13 mouse cellular contexts compared by ENCODE assay signal in the genomic region with DNA sequence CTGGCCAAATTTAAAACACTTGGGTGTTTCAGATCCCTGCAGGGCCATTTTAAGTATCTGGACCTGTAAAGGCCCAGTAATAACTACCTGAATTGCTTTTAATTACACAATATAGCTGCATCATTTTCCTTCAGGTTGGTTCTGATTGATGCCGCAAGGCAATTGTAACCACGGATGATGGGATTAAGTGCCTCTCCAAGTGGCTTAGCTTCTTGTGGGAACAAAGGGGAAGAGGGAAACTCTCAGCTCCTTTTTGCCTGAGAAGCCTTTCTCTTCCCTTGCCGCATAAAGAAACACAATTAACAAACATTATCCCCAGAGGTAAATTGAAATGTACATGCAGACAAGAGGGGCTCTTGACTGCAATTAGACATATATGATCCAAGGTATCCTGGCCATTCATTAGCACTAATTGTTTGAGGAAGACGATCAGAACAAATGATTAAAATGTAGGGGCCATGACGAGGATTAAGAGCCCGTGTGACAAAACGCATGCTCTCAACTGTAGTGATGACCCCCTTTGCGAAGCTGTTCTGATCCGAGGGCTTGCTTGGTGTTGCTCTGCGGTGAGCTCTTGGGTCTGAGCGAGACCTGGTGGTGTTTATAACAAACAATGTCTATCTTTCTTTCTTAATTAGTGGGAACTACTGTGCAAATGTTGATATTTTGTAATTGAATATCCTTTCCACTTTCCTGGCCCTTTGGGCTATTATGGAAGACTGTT.
"Had no signal": no experiment of that assay in that cellular context is flagged by ENCODE, and none has a peak within 500 bp of the region (broad histone marks: within the 10 kb centered on the region; RNA-seq: fewer than 3 reads in every experiment).

No protein-coding gene starts in this region.

- H3K4me1 ChIP-seq: kidney, embryonic 15.5 days; liver, embryonic 15.5 days; stomach, embryonic 15.5 days had no signal

- H3K27me3 ChIP-seq: kidney, embryonic 15.5 days; liver, embryonic 15.5 days; stomach, embryonic 15.5 days had no signal

- H3K27ac ChIP-seq: kidney, embryonic 15.5 days; limb, embryonic 10.5 days; liver, embryonic 15.5 days; stomach, embryonic 15.5 days had no signal

- H3K4me3 ChIP-seq: kidney, embryonic 15.5 days; limb, embryonic 10.5 days; liver, embryonic 15.5 days; stomach, embryonic 15.5 days had no signal

- H3K36me3 ChIP-seq: kidney, embryonic 15.5 days; limb, embryonic 10.5 days; liver, embryonic 15.5 days; stomach, embryonic 15.5 days had no signal

- H3K9me3 ChIP-seq: kidney, embryonic 15.5 days; limb, embryonic 10.5 days; liver, embryonic 15.5 days; stomach, embryonic 15.5 days had no signal

- H3K4me2 ChIP-seq: kidney, embryonic 15.5 days; liver, embryonic 11.5 days; liver, embryonic 15.5 days; stomach, embryonic 15.5 days had no signal

- DNase-seq: kidney, adult 18-20 months; kidney, postnatal 14 days; lung, adult 2 months; lung, postnatal 36 days; right cerebral cortex, postnatal 14 days; thymus, adult 2 months; thymus, postnatal 25 days had no signal

- ATAC-seq: lung, postnatal 0 days had no signal

- H3K9ac ChIP-seq: kidney, embryonic 15.5 days; liver, embryonic 15.5 days; stomach, embryonic 15.5 days had no signal
